Mouse (Mus musculus) forebrain, embryonic 10.5 days (tissue): Measurements from ENCODE around the gene Trabd2b. TPM values are rescaled to one million over a fixed set of nuclear protein-coding genes. Genes with fewer than 3 reads are reported as not detected.
A peak's percentile ranks its signal among the peaks of the same experiment; 100 is the strongest.

Experiments
- DNase-seq: peaks from one replicate; pipeline ENCODE4 v3.0.0-alpha.2; 2017; ENCODE audit warnings: low spot score; ENCODE audit errors: extremely low spot score
- H3K27ac ChIP-seq: fragments of 300-500 bp; sonication (generic); 2 replicates; pipeline ENCODE4 v1.5.1; 2016; ENCODE audit warnings: mild to moderate bottlenecking
- H3K27me3 ChIP-seq: fragments of 300-500 bp; sonication (generic); 2 replicates; pipeline ENCODE4 v1.6.1; 2016; ENCODE audit warnings: mild to moderate bottlenecking; ENCODE audit not compliant: poor library complexity, severe bottlenecking
- H3K36me3 ChIP-seq: fragments of 300-500 bp; sonication (generic); replicated peaks from 2 replicates; pipeline ENCODE4 v1.6.1; 2016; ENCODE audit warnings: mild to moderate bottlenecking, moderate library complexity
- H3K4me1 ChIP-seq: fragments of 300-500 bp; sonication (generic); 2 replicates; pipeline ENCODE4 v1.6.1; 2016
- H3K4me3 ChIP-seq: fragments of 300-500 bp; sonication (generic); 2 replicates; pipeline ENCODE4 v1.5.1; 2016; ENCODE audit warnings: mild to moderate bottlenecking, moderate library complexity
- H3K9me3 ChIP-seq: fragments of 300-500 bp; sonication (generic); 2 replicates; pipeline ENCODE4 v1.6.1; 2016; ENCODE audit warnings: mild to moderate bottlenecking, moderate library complexity
- WGBS: fragments of 180-500 bp; shearing (Covaris S2); methylation state at CpG from one replicate; pipeline ENCODE4 v1.1.7; 2016; 5-methylcytosine and 5-hydroxymethylcytosine counted together
- polyA plus RNA-seq: library from polyadenylated mRNA; unstranded; fragments of >200 nt; fragmentation: Nextera tagmentation; extraction: Ambion mirVana; gene quantifications from 2 replicates; pipeline ENCODE4 v1.2.1, GENCODE M21; 2016

Gene Trabd2b
- 1.00 and 1.0 TPM in 2 replicates for polyA plus RNA-seq

DNA sequence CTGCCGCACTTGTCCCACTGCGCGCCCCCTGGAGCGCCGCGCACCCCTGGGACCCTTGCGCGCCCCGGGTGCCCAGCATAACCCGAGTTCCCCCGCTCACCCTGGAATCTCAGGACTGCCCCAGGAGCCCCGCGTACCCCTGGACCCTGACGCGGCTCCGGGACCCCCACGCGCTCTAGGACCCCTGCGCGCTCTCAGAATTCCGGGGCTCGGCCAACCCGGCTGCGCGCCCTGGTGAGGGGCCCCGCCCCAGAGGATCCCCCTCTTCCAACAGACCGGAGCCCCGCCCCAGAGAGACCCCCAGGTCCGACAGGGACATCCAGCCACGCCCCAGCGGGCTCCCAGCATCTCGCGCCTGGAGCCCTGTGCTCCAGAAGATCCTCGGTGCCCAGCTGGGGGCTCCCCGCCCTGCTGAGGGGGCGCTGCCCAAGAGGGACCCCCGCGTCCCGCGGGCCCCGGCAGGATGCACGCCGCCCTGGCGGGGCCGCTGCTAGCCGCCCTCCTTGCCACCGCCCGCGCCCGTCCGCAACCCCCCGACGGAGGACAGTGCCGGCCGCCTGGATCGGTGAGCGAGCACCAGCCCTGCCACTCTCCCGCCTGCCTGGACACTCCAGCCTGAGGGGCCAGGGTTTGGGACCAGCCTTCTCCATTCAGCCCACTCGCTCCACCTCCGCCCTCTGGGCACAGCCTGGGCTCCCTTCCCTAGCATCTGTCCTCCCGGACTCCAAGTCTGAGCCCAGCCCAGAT lies at the start of gene Trabd2b:
Trabd2b (plus strand) TSS at position 370 of the 747 bp plus-strand sequence.
- Histone ChIP-seq H3K4me3 (peak within 1 kb of the TSS; percentile 85), H3K9me3 (no peaks in the 10 kb centered on the region), H3K4me1 (peaks cover 54% of the 10 kb centered on the region), H3K27ac (peak within 1 kb of the TSS; percentile 94), H3K27me3 (peaks cover 63% of the 10 kb centered on the region), H3K36me3 (0 out of 2 replicates have a peak, but pooled peaks cover 4% of the 10 kb centered on the region)
- WGBS: under 1% methylated on average over 59 of the region's 61 CpGs
- DNase-seq: peak; percentile 59

DNA sequence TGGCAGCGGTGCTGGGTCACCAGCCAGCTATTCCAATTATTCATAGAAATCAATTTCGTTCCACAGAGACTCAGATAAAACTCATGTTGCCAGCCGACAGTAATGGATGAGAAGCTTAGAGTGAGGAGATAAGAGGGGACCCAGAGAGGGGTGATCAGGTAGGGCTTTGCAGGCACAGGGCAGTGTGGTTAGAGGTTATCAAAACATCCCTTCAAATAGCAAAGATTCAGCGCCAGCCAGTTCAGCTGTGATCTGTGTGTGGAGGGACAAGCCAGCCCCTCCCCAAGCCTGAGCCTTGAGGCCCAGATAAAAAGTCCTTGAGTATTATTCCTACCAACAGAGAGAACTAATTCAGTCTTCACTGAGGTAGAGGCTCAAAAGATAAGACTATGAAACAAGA lies 49.1 kb upstream of the Trabd2b start:
- Histone ChIP-seq H3K36me3 (no peaks in the 10 kb centered on the region), H3K4me1 (peaks cover 14% of the 10 kb centered on the region), H3K27me3 (0 out of 2 replicates have a peak, but pooled peaks cover 5% of the 10 kb centered on the region), H3K9me3 (no peaks in the 10 kb centered on the region), H3K27ac (no peak overlapping the region), H3K4me3 (no peak overlapping the region)
- 80% methylated on average over 4 of the region's 4 CpGs for WGBS
- no peak for DNase-seq

DNA sequence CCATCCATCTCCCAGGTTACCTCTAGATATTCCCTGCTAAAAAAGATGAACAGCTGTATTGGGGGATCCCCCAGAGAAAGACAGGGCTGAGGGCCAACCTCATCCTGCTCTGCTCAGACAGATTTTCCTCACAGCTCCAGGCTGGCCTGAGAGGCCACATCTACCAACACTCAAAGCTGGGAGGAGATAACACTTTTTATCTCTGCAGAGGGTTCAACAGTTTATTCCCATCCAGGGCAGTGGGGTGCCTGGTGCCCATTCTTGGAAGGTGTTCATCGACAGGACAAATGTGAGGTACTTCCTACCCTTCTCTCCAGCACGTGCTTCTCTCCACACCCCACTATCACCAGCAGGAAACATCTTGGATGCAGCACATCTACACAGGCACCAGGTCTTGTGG lies 47.6 kb upstream of the Trabd2b start:
- no peaks in the 10 kb centered on the region for H3K9me3 ChIP-seq

DNA sequence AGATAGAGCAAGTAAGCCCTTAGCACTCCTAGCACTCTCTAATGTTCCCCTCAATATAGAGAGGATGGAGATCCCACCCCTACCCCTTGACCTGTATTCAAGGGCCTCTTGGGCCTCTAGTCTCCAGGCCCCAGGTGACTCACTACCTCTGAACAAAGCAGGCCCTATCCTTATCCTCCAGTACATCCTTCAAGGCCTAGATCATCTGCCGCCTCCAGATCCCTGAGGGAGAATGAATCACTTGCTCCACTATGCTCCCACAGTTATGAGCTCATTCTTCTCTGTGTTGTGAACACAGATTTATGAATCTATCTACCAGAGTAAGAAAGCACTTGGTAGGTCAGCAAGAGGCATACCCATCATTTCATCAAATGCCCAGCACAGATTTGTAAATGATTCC lies 46.7 kb upstream of the Trabd2b start:
- Histone ChIP-seq H3K27me3 (no peaks in the 10 kb centered on the region), H3K36me3 (no peaks in the 10 kb centered on the region), H3K4me3 (no peak overlapping the region), H3K9me3 (no peaks in the 10 kb centered on the region), H3K27ac (no peak overlapping the region), H3K4me1 (peaks cover 14% of the 10 kb centered on the region)
- WGBS: 85% methylated on average over 1 of the region's 1 CpGs
- DNase-seq: no peak

More for the DNA sequence above, 47.6 kb upstream of the Trabd2b start:
- Histone ChIP-seq H3K36me3 (no peaks in the 10 kb centered on the region), H3K4me1 (peaks cover 14% of the 10 kb centered on the region), H3K27me3 (no peaks in the 10 kb centered on the region), H3K27ac (no peak overlapping the region), H3K4me3 (no peak overlapping the region)
- DNase-seq: no peak
- 86% methylated on average over 2 of the region's 2 CpGs for WGBS

DNA sequence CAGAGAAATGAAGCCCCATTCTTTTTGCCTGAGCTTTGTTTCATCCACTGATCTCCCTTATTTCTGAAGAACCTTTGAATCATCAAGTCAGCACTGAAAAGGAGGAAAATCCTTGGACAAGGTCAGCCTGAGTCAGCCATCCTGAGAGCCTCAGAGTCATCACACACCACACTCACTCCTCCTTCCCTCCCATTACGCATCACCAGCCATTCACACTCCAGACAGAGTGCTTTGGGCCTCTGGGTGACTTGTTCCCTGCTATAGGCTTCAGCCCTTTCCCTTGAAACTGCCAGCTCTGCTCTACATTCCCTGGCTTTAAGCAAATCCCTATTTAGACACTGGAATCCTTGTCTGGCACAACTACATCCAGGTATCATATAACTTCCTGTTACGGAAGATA lies 45.2 kb upstream of the Trabd2b start:
- WGBS: 94% methylated on average over 2 of the region's 2 CpGs
- no peaks in the 10 kb centered on the region for H3K27me3 ChIP-seq
- H3K36me3 ChIP-seq: no peaks in the 10 kb centered on the region
- peaks cover 4% of the 10 kb centered on the region for H3K4me1 ChIP-seq
- no peaks in the 10 kb centered on the region for H3K9me3 ChIP-seq
- no peak for DNase-seq
- H3K4me3 ChIP-seq: no peak overlapping the region
- no peak overlapping the region for H3K27ac ChIP-seq

DNA sequence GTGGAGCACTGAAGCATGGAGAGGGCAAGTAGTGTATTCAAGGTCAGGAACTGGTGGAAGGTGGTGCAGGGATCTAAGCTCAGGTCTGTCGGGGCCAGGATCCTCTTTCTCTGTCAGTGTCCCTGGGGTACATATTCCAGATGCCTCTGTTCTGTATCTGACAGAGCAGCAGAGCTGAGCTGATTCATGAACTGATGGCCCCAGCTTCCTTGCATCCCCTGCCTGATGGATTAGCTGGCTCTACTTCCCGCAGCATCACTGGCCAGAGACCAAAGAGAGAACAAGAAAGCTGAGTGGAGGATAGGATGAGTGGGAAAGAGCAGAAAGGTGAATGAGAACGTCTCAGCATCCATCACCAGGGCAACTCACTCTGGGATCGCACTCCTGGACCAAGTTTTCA lies 41.5 kb upstream of the Trabd2b start:
- no peak overlapping the region for H3K4me3 ChIP-seq
- no peak overlapping the region for H3K27ac ChIP-seq
- no peaks in the 10 kb centered on the region for H3K36me3 ChIP-seq
- 85% methylated on average over 4 of the region's 4 CpGs for WGBS
- DNase-seq: no peak
- H3K9me3 ChIP-seq: no peaks in the 10 kb centered on the region
- H3K27me3 ChIP-seq: peaks cover 9% of the 10 kb centered on the region; the same call in 1 of the 2 replicates
- H3K4me1 ChIP-seq: peaks cover 13% of the 10 kb centered on the region

DNA sequence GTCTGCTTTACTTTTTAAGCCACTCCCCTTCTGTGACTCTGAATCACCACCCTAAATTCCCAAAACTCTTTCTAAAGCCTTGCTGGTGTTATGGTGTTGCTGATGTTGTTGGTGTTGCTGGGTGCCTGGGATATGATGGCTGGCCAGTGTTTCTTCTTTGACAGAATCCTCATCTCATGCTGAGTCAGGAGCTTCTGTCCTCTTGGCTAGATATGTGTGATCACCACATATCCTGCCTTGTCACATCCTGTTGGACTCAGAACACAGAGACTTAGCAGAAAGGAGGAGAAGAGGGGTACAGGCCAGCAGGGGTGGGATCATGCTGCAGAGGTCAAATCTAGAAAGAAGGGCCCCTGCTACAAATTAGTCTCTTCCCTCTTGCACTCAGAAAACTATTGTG lies 40.9 kb upstream of the Trabd2b start:
- H3K4me3 ChIP-seq: no peak overlapping the region
- peaks cover 9% of the 10 kb centered on the region; the same call in 1 of the 2 replicates for H3K27me3 ChIP-seq
- H3K9me3 ChIP-seq: no peaks in the 10 kb centered on the region
- no peaks in the 10 kb centered on the region for H3K36me3 ChIP-seq
- H3K4me1 ChIP-seq: peaks cover 13% of the 10 kb centered on the region
- no peak overlapping the region for H3K27ac ChIP-seq
- DNase-seq: no peak

DNA sequence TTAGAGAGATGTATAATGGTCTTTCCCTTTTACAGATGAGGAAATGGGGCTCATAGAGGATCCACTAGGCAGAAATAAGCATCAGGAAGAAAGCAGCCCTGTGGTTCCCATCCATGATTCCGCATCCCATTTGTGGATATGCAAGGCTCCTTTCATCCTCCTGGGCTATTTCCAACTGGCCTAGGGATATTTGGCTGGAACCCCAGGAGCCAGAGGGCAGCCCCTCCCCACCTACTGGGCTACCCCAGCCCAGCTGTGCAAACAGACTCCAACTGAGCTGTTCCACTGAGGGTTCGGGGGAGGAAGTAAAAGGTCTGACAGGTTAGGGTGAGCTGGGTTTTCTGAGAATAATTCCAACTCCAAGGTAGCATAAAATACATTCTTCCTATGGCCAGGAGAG lies 39.5 kb upstream of the Trabd2b start:
- H3K9me3 ChIP-seq: no peaks in the 10 kb centered on the region
- H3K4me3 ChIP-seq: no peak overlapping the region
- H3K4me1 ChIP-seq: peaks cover 16% of the 10 kb centered on the region
- WGBS: 65% methylated on average over 2 of the region's 2 CpGs
- no peak for DNase-seq
- peaks cover 9% of the 10 kb centered on the region; the same call in 1 of the 2 replicates for H3K27me3 ChIP-seq
- no peaks in the 10 kb centered on the region for H3K36me3 ChIP-seq
- H3K27ac ChIP-seq: no peak overlapping the region

DNA sequence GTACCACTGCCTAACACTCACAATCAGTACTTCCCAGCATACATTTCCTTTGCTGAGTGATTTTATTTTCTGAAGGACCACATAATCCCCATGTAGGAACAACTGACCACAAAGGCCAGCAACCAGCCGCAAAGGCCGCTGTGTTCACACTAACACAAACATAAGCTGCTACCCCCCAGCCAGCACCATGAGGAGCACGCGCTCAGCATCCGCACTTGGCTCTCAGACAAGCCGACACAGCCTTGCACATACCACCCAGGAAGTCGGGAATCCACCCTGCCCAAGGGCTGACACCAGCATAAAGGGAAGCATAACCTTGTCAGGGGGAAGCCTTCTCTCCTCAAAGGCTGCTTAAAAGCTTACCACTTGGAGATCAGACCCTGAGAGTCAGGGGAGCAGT lies 38.7 kb upstream of the Trabd2b start:
- Histone ChIP-seq H3K4me3 (no peak overlapping the region), H3K9me3 (no peaks in the 10 kb centered on the region), H3K27ac (0 out of 2 replicates have a peak overlapping the region, but pooled peaks have one; percentile 12), H3K36me3 (no peaks in the 10 kb centered on the region), H3K4me1 (peaks cover 16% of the 10 kb centered on the region), H3K27me3 (peaks cover 9% of the 10 kb centered on the region; the same call in 1 of the 2 replicates)
- 46% methylated on average over 7 of the region's 7 CpGs for WGBS
- no peak for DNase-seq

DNA sequence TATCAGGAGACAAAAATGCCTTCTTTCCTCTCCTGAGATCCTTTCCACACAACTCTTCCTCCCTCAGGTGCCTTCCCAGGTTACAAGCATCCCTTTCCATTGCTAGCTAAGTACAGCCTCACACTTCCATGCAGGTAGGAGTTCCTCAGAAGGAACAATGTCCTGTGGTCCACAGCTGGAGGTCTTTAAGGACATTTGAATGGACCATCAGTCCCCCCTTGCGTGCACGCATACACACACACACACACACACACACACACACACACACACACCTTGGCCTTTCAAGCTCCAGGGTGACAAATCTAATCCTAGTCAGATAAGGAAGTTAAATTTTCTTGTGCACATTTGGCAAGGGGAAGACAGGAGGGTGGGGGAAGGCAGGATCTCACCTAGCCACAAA lies 36.9 kb upstream of the Trabd2b start:
- no peak overlapping the region for H3K4me3 ChIP-seq
- no peaks in the 10 kb centered on the region for H3K36me3 ChIP-seq
- no peaks in the 10 kb centered on the region for H3K9me3 ChIP-seq
- peaks cover 16% of the 10 kb centered on the region for H3K4me1 ChIP-seq
- H3K27me3 ChIP-seq: peaks cover 9% of the 10 kb centered on the region; the same call in 1 of the 2 replicates
- H3K27ac ChIP-seq: no peak overlapping the region
- 97% methylated on average over 2 of the region's 2 CpGs for WGBS
- DNase-seq: no peak

DNA sequence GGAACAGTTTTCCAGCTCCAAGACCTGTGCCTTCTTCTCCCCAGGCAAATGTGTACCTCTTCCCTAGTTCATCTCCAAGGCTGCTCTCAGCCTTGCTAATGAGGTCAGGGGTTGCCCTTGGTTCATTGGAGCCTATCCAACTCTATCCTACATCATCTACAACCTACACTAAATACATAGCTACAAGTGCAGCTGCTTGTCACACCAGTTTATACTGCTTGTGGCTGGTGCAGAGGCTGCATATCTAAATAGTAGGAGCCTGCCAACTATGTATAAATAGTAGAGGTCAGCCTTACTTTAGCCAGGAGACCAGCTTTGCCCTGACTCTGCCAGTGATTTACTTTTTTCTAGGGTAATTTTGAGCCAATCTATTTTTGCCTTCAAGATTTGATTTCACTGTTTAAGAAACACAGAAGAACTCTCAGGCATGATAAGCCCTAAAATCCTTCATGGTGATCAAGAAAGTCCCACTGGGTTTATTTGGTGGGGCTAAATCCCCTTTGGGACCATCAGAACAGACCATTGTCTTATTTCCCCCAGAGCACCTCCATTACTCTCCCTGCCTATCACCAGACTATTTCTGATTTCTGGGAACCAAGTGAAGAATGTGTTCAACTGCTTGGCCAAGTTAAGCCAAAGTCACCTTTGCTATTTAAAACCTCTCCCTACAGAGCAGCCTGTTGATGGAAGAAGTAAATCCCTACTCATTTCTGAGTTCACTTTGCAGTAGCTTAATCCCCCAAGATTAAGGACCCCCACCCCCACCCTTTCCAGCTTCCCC lies 35.4 kb upstream of the Trabd2b start:
- Histone ChIP-seq H3K27me3 (peaks cover 9% of the 10 kb centered on the region; the same call in 1 of the 2 replicates), H3K27ac (no peak overlapping the region), H3K9me3 (no peaks in the 10 kb centered on the region), H3K4me1 (peaks cover 16% of the 10 kb centered on the region), H3K4me3 (no peak overlapping the region), H3K36me3 (no peaks in the 10 kb centered on the region)
- DNase-seq: no peak

DNA sequence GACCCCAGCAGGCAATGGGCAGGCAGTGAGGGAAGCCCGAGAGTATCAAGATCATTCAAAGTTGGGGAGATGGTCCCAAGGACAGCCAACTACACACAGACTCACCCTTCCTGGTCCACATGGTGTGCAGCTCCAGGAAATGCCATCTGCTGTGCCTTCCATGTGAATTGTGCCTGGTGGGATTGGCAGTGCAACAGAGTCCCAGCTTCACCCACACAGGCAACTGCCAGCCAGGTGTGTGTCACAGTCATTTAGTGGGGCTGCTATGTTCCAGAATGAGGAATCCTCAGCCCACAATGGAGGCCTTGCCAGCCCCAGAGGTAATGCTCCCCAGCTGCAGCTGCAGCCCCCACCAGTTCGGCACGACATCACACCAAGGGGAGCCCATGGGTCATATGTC lies 33.8 kb upstream of the Trabd2b start:
- 81% methylated on average over 3 of the region's 3 CpGs for WGBS
- DNase-seq: no peak

DNA sequence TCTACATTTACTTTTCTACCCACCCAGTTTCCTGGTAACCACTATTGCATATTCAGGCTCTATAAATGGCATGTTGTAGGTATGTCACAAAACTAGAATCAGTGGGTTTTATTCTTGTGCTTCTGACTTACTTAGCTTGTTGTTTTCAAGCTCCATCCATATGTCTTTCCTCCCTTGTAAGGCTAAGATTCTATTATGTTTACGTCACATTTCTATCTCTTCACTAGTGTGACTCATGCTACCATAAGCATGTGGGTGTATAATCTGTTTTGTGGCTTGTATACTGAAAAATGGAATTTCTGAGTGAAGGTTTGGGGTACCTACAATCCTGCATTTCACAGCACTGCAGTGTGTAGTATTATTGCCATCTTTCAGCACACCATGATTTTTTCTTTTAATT lies 32.2 kb upstream of the Trabd2b start:
- Histone ChIP-seq H3K9me3 (no peaks in the 10 kb centered on the region), H3K27me3 (no peaks in the 10 kb centered on the region; the same call in 1 of the 2 replicates), H3K4me1 (0 out of 2 replicates have a peak, but pooled peaks cover 2% of the 10 kb centered on the region), H3K36me3 (no peaks in the 10 kb centered on the region), H3K27ac (no peak overlapping the region), H3K4me3 (no peak overlapping the region)
- no peak for DNase-seq
- 88% methylated on average over 1 of the region's 1 CpGs for WGBS

More for the DNA sequence above, 33.8 kb upstream of the Trabd2b start:
- H3K4me1 ChIP-seq: peaks cover 6% of the 10 kb centered on the region
- H3K27me3 ChIP-seq: peaks cover 3% of the 10 kb centered on the region; the same call in 1 of the 2 replicates
- no peaks in the 10 kb centered on the region for H3K36me3 ChIP-seq
- no peak overlapping the region for H3K27ac ChIP-seq
- H3K9me3 ChIP-seq: no peaks in the 10 kb centered on the region
- no peak overlapping the region for H3K4me3 ChIP-seq
